Mouse (Mus musculus) liver, embryonic 11.5 days (tissue): ENCODE results near the gene Cnp. TPM values are rescaled to one million over a fixed set of nuclear protein-coding genes. Genes with fewer than 3 reads are reported as not detected.

Source experiments
- ATAC-seq: fragments of 200-750 bp; cut with Nextera tagmentation; replicated peaks from 2 replicates; pipeline ENCODE4 v1.8.0; 2017; ENCODE audit warnings: moderate number of reproducible peaks, mild to moderate bottlenecking, moderate TSS enrichment, moderate library complexity; ENCODE audit not compliant: low FRiP score
- DNase-seq: peaks from one replicate; pipeline ENCODE4 v3.0.0-alpha.2; 2017; ENCODE audit warnings: low spot score
- H3K27ac ChIP-seq: fragments of 300-500 bp; sonication (generic); 2 replicates; pipeline ENCODE4 v1.5.1; 2014; ENCODE audit warnings: mild to moderate bottlenecking, low read depth, low read length, control low read depth
- H3K27me3 ChIP-seq: fragments of 300-500 bp; sonication (generic); replicated peaks from 2 replicates; pipeline ENCODE4 v1.6.1; 2014; ENCODE audit warnings: low read length, mixed read lengths; ENCODE audit not compliant: control insufficient read depth, insufficient read depth
- H3K36me3 ChIP-seq: fragments of 300-500 bp; sonication (generic); 2 replicates; pipeline ENCODE4 v1.6.1; 2014; ENCODE audit warnings: mild to moderate bottlenecking, low read length, moderate library complexity, mixed read lengths; ENCODE audit not compliant: control insufficient read depth, insufficient read depth
- H3K4me1 ChIP-seq: fragments of 300-500 bp; sonication (generic); replicated peaks from 2 replicates; pipeline ENCODE4 v1.6.1; 2014; ENCODE audit warnings: low read length, mixed read lengths; ENCODE audit not compliant: control insufficient read depth, insufficient read depth
- H3K4me2 ChIP-seq: fragments of 300-500 bp; sonication (generic); 2 replicates; pipeline ENCODE4 v1.6.1; 2014; ENCODE audit warnings: mild to moderate bottlenecking, control low read depth, moderate library complexity
- H3K4me3 ChIP-seq: fragments of 300-500 bp; sonication (generic); 2 replicates; pipeline ENCODE4 v1.5.1; 2014; ENCODE audit warnings: low read depth, low read length, control low read depth
- H3K9ac ChIP-seq: fragments of 300-500 bp; sonication (generic); 2 replicates; pipeline ENCODE4 v1.6.1; 2014; ENCODE audit warnings: low read depth, low read length, control low read depth
- H3K9me3 ChIP-seq: fragments of 300-500 bp; sonication (generic); 2 replicates; pipeline ENCODE4 v1.6.1; 2016; ENCODE audit warnings: low read length, inconsistent platforms, mixed read lengths; ENCODE audit not compliant: control insufficient read depth
- WGBS: fragments of 180-500 bp; shearing (Covaris S2); extraction: QIAGEN DNeasy Blood & Tissue Kit; methylation state at CpG from one replicate; pipeline ENCODE4 v1.1.7; 2014; 5-methylcytosine and 5-hydroxymethylcytosine counted together
- polyA plus RNA-seq: library from polyadenylated mRNA; unstranded; fragments of >200 nt; fragmentation: Nextera tagmentation; extraction: Ambion mirVana; gene quantifications from 2 replicates; pipeline ENCODE4 v1.2.1, GENCODE M21; 2014

Cnp gene
- 19.4 and 19.7 TPM in 2 replicates for polyA plus RNA-seq

DNA sequence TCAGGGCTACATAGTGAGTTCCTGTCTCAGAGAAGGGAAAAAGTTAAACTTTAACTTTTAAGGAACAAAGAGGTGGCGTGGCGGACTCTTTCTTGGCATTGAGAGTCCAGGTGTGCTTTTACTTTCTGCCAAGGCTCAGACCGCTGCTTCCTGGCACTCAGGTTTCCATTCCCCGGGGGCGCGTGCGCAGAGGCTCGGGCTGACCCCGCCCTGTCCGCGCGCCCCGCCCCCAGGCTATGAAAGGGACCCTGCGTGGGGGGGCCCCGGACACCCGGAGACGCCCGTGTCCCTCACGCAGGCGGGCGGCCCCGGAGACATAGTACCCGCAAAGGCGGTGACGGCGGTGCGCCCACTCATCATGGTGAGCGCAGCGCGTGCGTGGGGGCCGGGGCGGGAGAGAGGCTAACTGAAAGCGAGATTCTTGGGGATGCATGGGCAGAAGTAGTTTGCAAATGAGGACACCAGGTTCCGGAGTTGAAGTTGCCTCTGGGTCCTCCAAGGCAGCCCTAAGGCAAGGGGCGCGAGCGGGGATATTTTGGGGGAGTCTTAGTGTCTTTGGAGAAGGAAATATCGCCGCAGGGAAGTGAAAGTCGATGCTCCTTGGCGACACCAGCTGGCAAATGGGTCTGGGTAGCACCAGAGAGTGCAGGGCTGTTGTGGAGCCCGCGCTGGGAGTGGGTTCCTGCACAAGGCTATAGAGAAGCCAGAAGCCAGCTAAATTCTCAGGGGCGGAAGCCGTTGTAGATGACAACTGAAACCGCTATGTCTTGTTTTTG lies at the start of gene Cnp:
TSS of gene Cnp (plus strand) at position 197 of the 776 bp plus-strand sequence.
- peak within 1 kb of the TSS; percentile 43; the same call in 1 of the 2 replicates for H3K27ac ChIP-seq
- H3K36me3 ChIP-seq, result peaks cover 9% of the 10 kb centered on the region; the same call in 1 of the 2 replicates
- H3K4me3 ChIP-seq, result peak within 1 kb of the TSS; percentile 84
- ATAC-seq (peak; percentile 71), DNase-seq (peak; percentile 73)
- H3K27me3 ChIP-seq, result 0 out of 2 replicates have a peak, but pooled peaks cover 2% of the 10 kb centered on the region
- peaks cover 18% of the 10 kb centered on the region for H3K4me1 ChIP-seq
- peak within 1 kb of the TSS; percentile 92 for H3K4me2 ChIP-seq
- WGBS, result 2% methylated on average over 47 of the region's 47 CpGs
- H3K9ac ChIP-seq, result peak within 1 kb of the TSS; percentile 79
- H3K9me3 ChIP-seq, result no peaks in the 10 kb centered on the region

DNA sequence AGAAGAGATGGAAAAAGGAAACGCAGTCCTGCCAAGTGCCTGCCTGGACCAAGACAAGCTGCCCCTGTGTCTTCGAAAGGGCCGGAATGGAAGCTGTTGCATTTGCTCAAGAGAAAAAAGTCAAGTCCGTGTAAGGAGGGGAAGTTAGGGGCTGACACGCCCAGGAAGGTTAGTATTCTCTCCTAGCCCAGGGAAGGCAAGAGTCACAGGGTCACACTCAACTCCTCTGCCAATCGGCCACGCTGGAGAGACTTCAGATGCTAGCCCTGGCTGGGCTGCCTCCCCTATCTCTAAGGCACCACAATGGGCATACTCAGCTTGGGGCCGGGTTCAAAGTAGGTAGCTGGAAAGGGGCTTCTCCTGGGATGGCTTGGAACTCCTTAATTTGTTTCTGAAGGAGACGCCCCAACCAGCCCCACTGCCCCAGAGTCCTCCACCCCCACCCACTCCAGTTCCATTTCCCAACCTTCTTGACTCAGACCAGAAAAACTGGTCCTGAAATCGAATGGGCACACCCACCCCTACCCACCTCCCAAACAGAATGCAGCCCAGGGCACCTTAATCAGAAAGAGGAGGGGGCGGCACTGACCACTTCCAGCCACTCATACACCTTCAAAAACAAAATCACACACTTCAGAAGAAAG lies 49.6 kb upstream of the Cnp start:
- Histone ChIP-seq H3K27me3 (no peaks in the 10 kb centered on the region), H3K4me3 (0 out of 2 replicates have a peak overlapping the region, but pooled peaks have one; percentile 78), H3K9me3 (no peaks in the 10 kb centered on the region), H3K4me1 (peaks cover 26% of the 10 kb centered on the region), H3K9ac (no peak overlapping the region), H3K36me3 (peaks cover 30% of the 10 kb centered on the region), H3K27ac (no peak overlapping the region), H3K4me2 (peak overlapping the region; percentile 90)
- no peak for ATAC-seq
- 65% methylated on average over 11 of the region's 11 CpGs for WGBS
- DNase-seq, result no peak

DNA sequence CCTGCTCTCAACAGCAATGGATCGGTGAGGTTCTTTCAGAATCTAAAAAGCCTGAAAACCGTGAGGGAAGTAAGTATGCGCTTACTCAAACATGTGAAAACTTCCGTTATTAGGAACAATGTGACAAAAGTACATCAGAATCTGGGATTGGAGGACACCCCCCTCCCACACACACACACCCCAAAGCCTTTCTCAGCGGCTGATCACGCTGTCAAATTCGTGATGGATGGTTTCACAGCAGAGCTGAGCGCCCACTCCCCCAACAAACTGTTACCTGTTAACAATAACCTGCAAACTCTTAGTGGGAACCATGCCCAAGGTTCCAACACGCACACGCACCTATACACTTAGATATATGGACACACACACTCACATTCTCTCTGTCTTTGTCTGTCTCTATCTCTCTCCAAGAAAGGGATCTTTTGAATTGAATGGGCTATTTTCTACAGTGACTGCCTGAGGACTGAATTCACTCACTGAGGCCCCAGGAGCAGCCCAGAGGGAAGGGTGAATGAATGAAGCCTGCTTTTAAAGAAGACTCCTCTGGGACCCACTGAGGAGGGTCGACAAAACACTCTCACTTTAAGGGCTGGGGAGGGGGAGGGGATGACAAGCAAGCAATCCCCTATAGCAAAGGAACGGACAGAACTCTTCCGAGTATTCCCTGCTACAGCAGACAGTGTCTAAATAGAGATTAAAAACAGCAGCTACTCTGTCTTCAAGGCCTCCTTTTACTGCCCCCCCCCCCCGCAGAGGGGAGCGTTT lies 48.5 kb upstream of the Cnp start:
- ATAC-seq, result no peak
- Histone ChIP-seq H3K27me3 (no peaks in the 10 kb centered on the region), H3K4me3 (peak overlapping the region; percentile 78), H3K9me3 (no peaks in the 10 kb centered on the region), H3K36me3 (peaks cover 24% of the 10 kb centered on the region), H3K4me2 (peak overlapping the region; percentile 90), H3K9ac (peak overlapping the region; percentile 87), H3K4me1 (peaks cover 27% of the 10 kb centered on the region), H3K27ac (no peak overlapping the region)
- WGBS, result 36% methylated on average over 15 of the region's 15 CpGs
- no peak for DNase-seq

DNA sequence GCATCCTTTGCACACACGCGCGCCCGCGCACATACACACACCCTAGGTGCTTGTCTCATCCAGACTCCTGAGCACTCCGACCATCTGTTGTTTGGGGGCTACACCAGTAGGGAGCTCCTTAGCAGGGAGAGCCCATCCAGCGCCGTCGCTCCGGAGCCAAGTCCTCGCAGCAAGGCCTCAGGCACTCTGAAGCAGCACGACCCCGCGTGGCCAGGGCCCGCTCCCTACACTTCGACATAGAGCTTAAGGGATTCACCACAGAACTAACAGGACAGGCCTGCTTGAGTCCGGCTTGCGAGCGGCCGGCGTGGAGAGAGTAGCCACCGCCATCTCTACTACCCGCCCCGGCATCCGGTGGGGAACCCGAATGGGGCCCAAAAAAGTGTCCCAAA lies 47.6 kb upstream of the Cnp start:
- under 1% methylated on average over 26 of the region's 26 CpGs for WGBS

DNA sequence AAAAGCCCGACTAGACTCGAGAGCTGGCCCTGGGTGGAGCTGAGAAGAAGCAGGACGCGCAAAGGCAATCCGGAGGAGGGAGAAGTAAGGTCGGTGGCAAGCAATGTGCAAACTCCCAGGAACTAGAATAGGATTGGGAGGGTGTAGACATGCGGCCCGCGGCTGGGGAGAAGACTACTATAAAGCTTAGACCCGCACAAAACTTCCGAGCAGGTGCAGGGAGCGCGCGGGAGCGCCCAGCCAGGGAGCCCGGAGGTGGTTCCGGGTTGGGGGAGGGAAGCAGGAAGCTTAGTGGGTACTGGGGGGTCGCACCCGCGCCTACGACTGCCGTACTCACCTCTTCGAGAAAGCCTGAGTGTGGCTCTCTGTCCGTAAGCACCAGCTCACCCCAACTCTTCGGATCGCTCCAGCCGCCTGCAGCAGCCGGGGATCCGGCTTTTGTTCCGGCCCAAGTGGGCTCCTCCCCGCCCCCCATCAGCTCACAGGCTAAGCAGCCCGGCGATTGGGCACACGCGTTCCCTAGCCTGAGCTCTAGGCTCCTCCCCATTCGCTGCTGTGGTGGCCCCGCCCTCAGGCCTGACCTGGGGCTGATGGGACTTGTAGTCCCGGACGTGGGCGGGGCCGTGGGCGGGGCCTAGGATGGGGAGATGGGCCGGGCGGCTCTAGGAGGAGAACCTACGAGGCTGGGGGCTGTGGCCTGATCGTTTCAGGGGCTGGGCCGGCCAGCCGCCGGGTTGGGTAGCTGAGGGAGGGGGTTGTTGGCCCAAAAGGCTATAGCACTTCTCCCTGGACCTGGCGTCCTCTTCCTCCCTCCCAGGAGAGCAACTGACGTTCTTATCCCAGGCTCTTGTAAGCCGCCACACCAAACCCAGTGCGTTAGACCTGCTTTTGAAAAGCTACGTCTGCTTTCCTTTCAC lies 47.0 kb upstream of the Cnp start, which contains the start of gene Acly:
TSS of gene Acly (minus strand) at position 543 of the 917 bp plus-strand sequence.
- Histone ChIP-seq H3K27me3 (no peaks in the 10 kb centered on the region), H3K4me3 (peak within 1 kb of the TSS; percentile 78), H3K9ac (peak within 1 kb of the TSS; percentile 87), H3K9me3 (no peaks in the 10 kb centered on the region), H3K4me1 (peaks cover 28% of the 10 kb centered on the region), H3K27ac (peak within 1 kb of the TSS; percentile 84), H3K4me2 (peak within 1 kb of the TSS; percentile 90), H3K36me3 (peaks cover 9% of the 10 kb centered on the region; the same call in 1 of the 2 replicates)
- peak; percentile 99 for ATAC-seq
- DNase-seq, result peak; percentile 99
- WGBS, result under 1% methylated on average over 54 of the region's 54 CpGs

More for the DNA sequence above, 47.6 kb upstream of the Cnp start:
- Histone ChIP-seq H3K4me1 (peaks cover 28% of the 10 kb centered on the region), H3K36me3 (peaks cover 15% of the 10 kb centered on the region), H3K9me3 (no peaks in the 10 kb centered on the region), H3K9ac (peak overlapping the region; percentile 87), H3K4me2 (peak overlapping the region; percentile 90), H3K27ac (peak overlapping the region; percentile 84), H3K4me3 (peak overlapping the region; percentile 78), H3K27me3 (no peaks in the 10 kb centered on the region)
- DNase-seq, result peak; percentile 80
- peak; percentile 18 for ATAC-seq

DNA sequence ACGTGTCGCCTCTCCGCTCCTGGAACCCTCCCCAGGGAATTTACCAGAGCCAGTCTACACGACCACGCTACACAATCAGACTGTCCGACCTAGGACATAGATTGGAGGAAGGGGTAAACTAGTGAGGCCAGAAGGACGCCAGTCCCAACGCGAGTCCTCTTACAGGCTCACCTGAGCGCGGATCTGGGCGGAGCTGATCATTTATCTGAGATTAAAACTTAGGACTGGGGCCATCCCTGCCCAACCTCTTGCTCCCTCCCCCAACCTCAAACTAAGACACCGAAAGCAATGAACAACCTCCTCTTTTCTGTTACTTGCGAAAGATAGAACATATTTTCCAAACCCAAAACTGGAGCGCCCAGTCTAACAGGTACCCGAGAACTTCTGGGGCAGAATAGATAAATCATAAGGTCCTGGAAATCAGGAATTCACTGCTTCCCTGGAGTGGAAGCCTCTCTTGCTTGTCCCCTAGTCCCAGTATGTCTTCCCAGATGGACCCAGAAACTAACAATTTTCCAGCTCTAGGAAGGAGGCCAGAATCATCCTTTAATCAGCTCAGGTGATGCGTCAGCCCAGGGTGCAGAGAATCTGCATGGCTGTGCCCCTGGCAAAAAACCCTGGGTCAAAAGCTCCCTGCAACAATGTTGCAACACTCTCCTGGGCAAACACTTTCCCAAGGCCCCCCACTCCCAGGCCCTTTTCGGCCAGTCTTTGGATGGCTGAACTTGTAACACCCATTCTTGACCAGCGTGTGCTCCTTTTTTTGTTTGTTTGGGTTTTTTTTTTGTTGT lies 46.1 kb upstream of the Cnp start:
- 23% methylated on average over 19 of the region's 19 CpGs for WGBS
- H3K4me1 ChIP-seq, result peaks cover 28% of the 10 kb centered on the region
- H3K4me3 ChIP-seq, result peak overlapping the region; percentile 78
- peaks cover under 1% of the 10 kb centered on the region; the same call in 1 of the 2 replicates for H3K36me3 ChIP-seq
- ATAC-seq, result no peak; the same call in 1 of the 2 replicates
- H3K9me3 ChIP-seq, result no peaks in the 10 kb centered on the region
- no peak for DNase-seq
- H3K9ac ChIP-seq, result peak overlapping the region; percentile 61
- no peaks in the 10 kb centered on the region for H3K27me3 ChIP-seq
- H3K27ac ChIP-seq, result peak overlapping the region; percentile 57; the same call in 1 of the 2 replicates
- peak overlapping the region; percentile 90 for H3K4me2 ChIP-seq

DNA sequence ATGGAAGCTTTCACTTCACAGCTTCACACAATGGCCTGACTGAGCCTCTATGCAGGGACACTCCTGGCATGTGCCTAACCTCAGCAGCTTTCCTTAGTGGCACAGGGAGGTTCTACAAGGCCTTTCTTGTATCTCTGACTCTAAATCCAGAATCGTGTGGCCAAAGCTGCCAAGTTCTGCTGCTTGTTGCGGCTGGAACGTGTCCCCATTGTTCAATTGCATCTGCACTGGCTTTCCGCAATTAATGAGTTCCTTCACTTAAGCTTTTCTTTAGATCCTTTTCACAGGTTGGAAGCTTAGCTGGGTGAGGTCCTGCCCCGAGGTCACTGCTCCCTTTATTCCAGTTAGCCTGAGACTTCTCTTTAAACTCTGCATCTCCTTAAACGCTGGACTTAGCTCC lies 40.8 kb upstream of the Cnp start:
- no peak for ATAC-seq
- 78% methylated on average over 6 of the region's 6 CpGs for WGBS

More for the DNA sequence above, 40.8 kb upstream of the Cnp start:
- Histone ChIP-seq H3K36me3 (no peaks in the 10 kb centered on the region), H3K27me3 (no peaks in the 10 kb centered on the region), H3K27ac (no peak overlapping the region), H3K9ac (no peak overlapping the region), H3K4me2 (no peak overlapping the region), H3K4me3 (no peak overlapping the region), H3K9me3 (no peaks in the 10 kb centered on the region), H3K4me1 (peaks cover 2% of the 10 kb centered on the region; the same call in 1 of the 2 replicates)
- DNase-seq, result no peak
